Comparison of ENCODE assay signal across 8 mouse cellular contexts in genomic region chr4:135686568-135686953, GRCm38 (mm10). TPM values are rescaled to one million over a fixed set of nuclear protein-coding genes. Genes with fewer than 3 reads are reported as not detected.
DNase-seq lines count a peak whose midpoint lies in the region; ATAC-seq and TF ChIP-seq lines count a peak whose summit lies in the region.

No protein-coding gene starts in this region.

- no peaks in the 10 kb centered on the region for H3K36me3 ChIP-seq in kidney, postnatal 0 days (ENCODE audit: insufficient read depth, low read length)
- H3K36me3 ChIP-seq in hindbrain, embryonic 14.5 days (replicated peaks; ENCODE audit: control insufficient read depth, insufficient read depth), result no peaks in the 10 kb centered on the region
- H3K36me3 ChIP-seq in midbrain, embryonic 15.5 days (replicated peaks), result no peaks in the 10 kb centered on the region

- DNase-seq in kidney, postnatal 0 days (ENCODE audit: low spot score), result peak; percentile 60
- DNase-seq in kidney, postnatal 10 days, result no peak
- peak; percentile 47 for DNase-seq in embryo, embryonic 10.5 days (ENCODE audit: low spot score)
- DNase-seq in hindbrain, embryonic 14.5 days (ENCODE audit: low spot score), result no peak
- no peak for DNase-seq in frontal cortex, adult 2 months (ENCODE audit: extremely low spot score in 1 of 2, low spot score in 1 of 2)
- DNase-seq in cerebellum, postnatal 25 days, result no peak
- no peak for DNase-seq in thymus, postnatal 10 days (ENCODE audit: low spot score in 2 of 2)

- peak overlapping the region; percentile 85 for H3K9ac ChIP-seq in kidney, postnatal 0 days (ENCODE audit: low read depth, low read length)
- peak overlapping the region; percentile 56 for H3K9ac ChIP-seq in hindbrain, embryonic 14.5 days
- peak overlapping the region; percentile 42 for H3K9ac ChIP-seq in midbrain, embryonic 15.5 days

- 0 out of 2 replicates have a peak overlapping the region, but pooled peaks have one; percentile 9 for H3K27ac ChIP-seq in kidney, postnatal 0 days
- H3K27ac ChIP-seq in hindbrain, embryonic 14.5 days, result no peak overlapping the region
- no peak overlapping the region for H3K27ac ChIP-seq in midbrain, embryonic 15.5 days

- no peaks in the 10 kb centered on the region for H3K27me3 ChIP-seq in kidney, postnatal 0 days (ENCODE audit: insufficient read depth, low read length)
- peaks cover 53% of the 10 kb centered on the region for H3K27me3 ChIP-seq in hindbrain, embryonic 14.5 days (ENCODE audit: control insufficient read depth, insufficient read depth, low read length)
- peaks cover 35% of the 10 kb centered on the region for H3K27me3 ChIP-seq in midbrain, embryonic 15.5 days (replicated peaks)

- H3K9me3 ChIP-seq in kidney, postnatal 0 days (replicated peaks; ENCODE audit: low read length), result no peaks in the 10 kb centered on the region
- H3K9me3 ChIP-seq in hindbrain, embryonic 14.5 days (ENCODE audit: control insufficient read depth, low read length), result no peaks in the 10 kb centered on the region
- H3K9me3 ChIP-seq in midbrain, embryonic 15.5 days, result no peaks in the 10 kb centered on the region

- H3K4me3 ChIP-seq in kidney, postnatal 0 days (replicated peaks; ENCODE audit: low read depth, low read length), result peak overlapping the region; percentile 75
- peak overlapping the region; percentile 43 for H3K4me3 ChIP-seq in hindbrain, embryonic 14.5 days (replicated peaks; ENCODE audit: low read length)
- peak overlapping the region; percentile 43 for H3K4me3 ChIP-seq in midbrain, embryonic 15.5 days

- 0% methylated on average over 21 of the region's 21 CpGs for WGBS in kidney, postnatal 0 days
- 1% methylated on average over 21 of the region's 21 CpGs for WGBS in hindbrain, embryonic 14.5 days
- 1% methylated on average over 21 of the region's 21 CpGs for WGBS in midbrain, embryonic 15.5 days

- H3K4me2 ChIP-seq in kidney, postnatal 0 days (ENCODE audit: low read length), result peak overlapping the region; percentile 99
- H3K4me2 ChIP-seq in hindbrain, embryonic 14.5 days (replicated peaks), result peak overlapping the region; percentile 94
- H3K4me2 ChIP-seq in midbrain, embryonic 15.5 days, result peak overlapping the region; percentile 82

- no peaks in the 10 kb centered on the region for H3K4me1 ChIP-seq in kidney, postnatal 0 days (replicated peaks; ENCODE audit: insufficient read depth, low read length)
- peaks cover 7% of the 10 kb centered on the region; the same call in 1 of the 2 replicates for H3K4me1 ChIP-seq in hindbrain, embryonic 14.5 days (replicated peaks; ENCODE audit: control insufficient read depth, insufficient read depth, low read length)
- H3K4me1 ChIP-seq in midbrain, embryonic 15.5 days, result peaks cover 12% of the 10 kb centered on the region

- no peak for TF ChIP-seq CTCF in kidney, postnatal 0 days (IDR thresholded peaks at IDR 0.05; ENCODE audit: low read depth)

- peak; percentile 54; the same call in 1 of the 2 replicates for ATAC-seq in kidney, postnatal 0 days (replicated peaks; ENCODE audit: low FRiP score, low read depth)
- no peak for ATAC-seq in hindbrain, embryonic 14.5 days (ENCODE audit: low FRiP score)
- no peak for ATAC-seq in midbrain, embryonic 15.5 days (replicated peaks)

RNA-seq across cellular contexts. Expression of gene Ifnlr1, which starts 0.5 kb away (rescaled TPM):
- 0.83 and 1.3 TPM in 2 replicates for polyA plus RNA-seq in kidney, postnatal 0 days (2015; fragmentation: Nextera tagmentation; extraction: Ambion mirVana)
- 0.25 and 0.54 TPM in 2 replicates for polyA plus RNA-seq in hindbrain, embryonic 14.5 days (2014; fragmentation: Nextera tagmentation; extraction: Ambion mirVana)
- 0.19 and 0.41 TPM in 2 replicates for polyA plus RNA-seq in midbrain, embryonic 15.5 days (2015; fragmentation: Nextera tagmentation; extraction: Ambion mirVana)
- polyA plus RNA-seq in frontal cortex, adult 2 months (2012; rRNA removed), result 0.29 and 0.30 TPM in 2 replicates

RNA-seq across cellular contexts. Expression of gene Il22ra1, which starts 41.4 kb away (rescaled TPM):
- 0.04 and 0.08 TPM in 2 replicates for polyA plus RNA-seq in kidney, postnatal 0 days (2015; fragmentation: Nextera tagmentation; extraction: Ambion mirVana)
- not detected in 2 replicates for polyA plus RNA-seq in hindbrain, embryonic 14.5 days (2014; fragmentation: Nextera tagmentation; extraction: Ambion mirVana)
- not detected in 2 replicates for polyA plus RNA-seq in midbrain, embryonic 15.5 days (2015; fragmentation: Nextera tagmentation; extraction: Ambion mirVana)
- polyA plus RNA-seq in frontal cortex, adult 2 months (2012; rRNA removed), result 0.04 and 0.06 TPM in 2 replicates

Comparison
In these comparisons a context has a peak if more than half of its experiments do, and no peak if none do; other contexts are left out.
1. DNase-seq: peak in kidney, postnatal 0 days (single experiment) and embryo, embryonic 10.5 days (single experiment); none in kidney, postnatal 10 days (single experiment), hindbrain, embryonic 14.5 days (single experiment), frontal cortex, adult 2 months (0 of 2), cerebellum, postnatal 25 days (0 of 2) and thymus, postnatal 10 days (0 of 2).
2. Peak in every context shown above with its lines, with median percentiles within 50 percentile points of each other: H3K4me2 ChIP-seq, H3K4me3 ChIP-seq and H3K9ac ChIP-seq.